Mouse (Mus musculus): Measurements from ENCODE around the gene Wdr90. TPM values are rescaled to one million over a fixed set of nuclear protein-coding genes. Genes with fewer than 3 reads are reported as not detected.

Gene Wdr90
- polyA plus RNA-seq, 3 experiments from 2014 or later = 3.3 to 7.0 (median 6.8) TPM

DNA sequence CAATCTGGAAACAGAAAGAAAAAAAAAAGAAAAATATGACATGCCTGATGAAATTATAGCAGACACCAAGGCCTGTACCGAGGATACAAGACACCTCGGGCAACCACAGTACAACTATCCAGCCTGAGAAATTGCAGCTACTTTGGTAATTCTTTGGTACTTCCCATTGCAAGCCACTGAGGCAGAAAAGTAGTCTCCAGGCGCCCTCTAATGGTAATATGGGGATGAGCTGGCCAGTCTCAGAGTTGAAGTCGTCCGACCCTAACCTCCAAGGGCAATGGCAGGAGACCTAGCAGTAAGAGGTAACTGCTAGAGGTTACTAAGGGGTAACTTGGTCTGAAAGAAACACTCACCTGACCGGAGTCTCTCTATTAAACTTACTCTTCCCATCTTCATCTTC, 60.3 kb downstream of the Wdr90 start:
- ATAC-seq = peak; percentile 74

DNA sequence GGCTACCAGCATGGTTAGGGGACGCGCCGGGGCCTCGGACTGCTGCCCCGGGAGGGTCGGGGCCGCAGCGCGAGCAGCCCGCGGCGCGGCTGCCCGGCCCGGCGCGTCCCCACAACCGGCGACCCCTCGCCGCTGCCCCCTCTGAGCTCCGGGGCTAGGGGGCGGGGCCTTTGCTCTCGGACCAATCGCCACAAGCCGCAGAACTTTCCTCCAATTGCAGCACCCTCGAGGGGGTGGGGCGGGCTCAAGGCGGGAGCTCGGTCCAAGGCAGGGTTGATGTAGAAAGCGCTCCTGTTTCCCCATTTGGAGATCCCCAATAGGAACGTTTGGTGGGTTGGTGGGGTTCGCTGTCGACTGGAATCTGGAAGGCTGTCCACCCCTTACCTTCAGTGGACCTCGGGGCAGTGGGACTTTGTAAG, 64.3 kb downstream of the Wdr90 start, which contains the start of gene Metrn:
TSS of gene Metrn (minus strand) at position 186 of the 419 bp plus-strand sequence.
- peak; percentile 53 for ATAC-seq

DNA sequence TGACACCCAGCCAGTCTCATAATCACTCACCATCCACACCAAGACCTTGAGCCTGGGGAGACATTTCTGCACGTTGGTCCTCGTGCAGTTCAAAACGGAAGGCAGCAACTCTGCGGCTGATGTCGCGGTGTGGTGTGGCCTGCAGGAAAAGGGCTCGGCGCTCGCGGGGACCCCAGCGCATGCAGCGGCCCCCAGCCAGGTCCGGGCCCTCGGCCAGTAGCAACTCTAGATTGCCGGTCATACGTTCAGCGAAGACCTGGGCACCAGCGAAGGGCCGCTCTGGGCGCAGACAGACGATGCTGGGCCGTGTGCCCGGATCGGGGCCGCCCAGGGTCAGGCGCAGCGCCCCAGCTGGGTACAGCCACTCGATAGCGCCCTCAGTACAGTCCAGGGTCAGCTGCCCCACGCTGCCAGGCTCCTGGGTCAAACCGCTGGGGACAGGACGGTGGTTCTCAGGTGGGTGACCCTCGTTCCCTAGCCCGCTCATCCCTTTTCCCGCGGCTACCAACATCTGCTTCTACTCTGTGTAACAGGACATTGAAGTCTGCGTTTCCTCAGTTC, 65.0 kb downstream of the Wdr90 start:
- ATAC-seq = no peak

DNA sequence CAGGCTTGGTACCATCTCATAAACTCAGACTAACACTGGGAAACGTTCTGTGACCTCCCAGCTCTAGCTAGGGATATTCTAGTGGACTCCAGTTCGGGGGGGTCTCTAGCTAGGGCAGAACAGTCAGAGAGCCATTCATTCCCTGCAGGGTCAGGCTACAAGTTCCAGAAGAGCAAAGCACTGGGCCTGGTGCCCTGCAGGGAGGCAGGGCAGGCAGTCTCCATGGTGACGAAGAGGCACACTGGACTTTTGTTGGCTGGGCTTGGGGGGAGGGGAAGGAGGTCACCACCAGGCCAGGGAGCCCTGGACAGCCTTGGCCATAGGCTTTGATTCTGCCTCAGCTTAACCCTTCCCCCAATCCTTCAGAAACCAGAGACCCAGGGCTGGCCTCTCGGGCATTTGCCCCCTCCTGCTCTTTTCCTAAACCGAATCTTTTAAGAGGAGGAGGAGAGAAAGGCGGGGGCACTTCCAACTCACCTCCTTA, 65.7 kb downstream of the Wdr90 start, which contains the start of gene AC134908.4:
TSS of gene AC134908.4 (minus strand) at position 51 of the 484 bp plus-strand sequence.
- no peak for ATAC-seq

DNA sequence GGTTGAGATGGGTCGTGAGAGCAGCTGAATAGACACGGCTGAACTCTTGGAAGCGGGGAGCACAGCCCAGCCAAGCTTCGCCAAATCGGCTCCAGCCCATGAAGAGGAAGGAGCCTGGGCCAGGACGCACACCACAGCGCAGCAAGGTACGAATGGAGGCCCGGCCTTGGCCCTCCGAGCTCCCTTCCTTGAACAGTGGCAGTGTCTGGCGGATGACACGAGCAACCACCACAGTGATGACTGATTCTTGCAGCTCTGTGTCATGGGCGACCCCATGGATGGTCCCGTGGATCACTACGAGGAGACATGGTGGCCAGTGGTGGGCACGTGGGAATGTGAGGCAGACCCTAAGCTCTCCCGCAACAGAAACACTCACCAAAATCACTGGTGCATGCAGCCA, 66.3 kb downstream of the Wdr90 start:
- ATAC-seq = no peak

Other genes starting within 250 kb of the Wdr90 start
- not detected for gene Gng13, start 144.3 kb downstream of the Wdr90 start, polyA plus RNA-seq (2017; shearing (Covaris generic))
- 10 to 100 TPM in 1 of 3 experiments, 1 to 10 TPM in 2; 1.4 to 12.9 (median 3.9) TPM for gene Chtf18, start 134.1 kb downstream of the Wdr90 start, polyA plus RNA-seq (2017; shearing (Covaris generic))
- 10 to 100 TPM in 2 of 3 experiments, 1 to 10 TPM in 1; 8.6 to 12.5 (median 11.2) TPM for gene Rpusd1, start 133.8 kb downstream of the Wdr90 start, polyA plus RNA-seq (2017; shearing (Covaris generic))
- not detected for gene Mslnl, start 125.5 kb downstream of the Wdr90 start, polyA plus RNA-seq (2017; shearing (Covaris generic))
- gene Msln, start 107.1 kb downstream of the Wdr90 start, polyA plus RNA-seq (2017; shearing (Covaris generic)) = not detected
- gene Narfl, start 87.7 kb downstream of the Wdr90 start, polyA plus RNA-seq (2017; shearing (Covaris generic)) = 10 to 100 TPM; 16.4 to 18.4 (median 17.0) TPM
- 10 to 100 TPM; 23.1 to 41.8 (median 31.1) TPM for gene Haghl, start 75.8 kb downstream of the Wdr90 start, polyA plus RNA-seq (2017; shearing (Covaris generic))
- gene Ccdc78, start 74.9 kb downstream of the Wdr90 start, polyA plus RNA-seq (2017; shearing (Covaris generic)) = under 1 TPM in 2 of 3 experiments, not detected in 1; 0.50 to 0.75 TPM
- 100 to 1,000 TPM; 158 to 288 (median 193) TPM for gene Fam173a, start 68.6 kb downstream of the Wdr90 start, polyA plus RNA-seq (2017; shearing (Covaris generic))
- gene AC134908.4, start 65.8 kb downstream of the Wdr90 start, polyA plus RNA-seq (2017; shearing (Covaris generic)) = not detected
- 1 to 10 TPM; 3.3 to 5.7 (median 5.6) TPM for gene Metrn, start 64.4 kb downstream of the Wdr90 start, polyA plus RNA-seq (2017; shearing (Covaris generic))
- not detected for gene Fbxl16, start 52.4 kb downstream of the Wdr90 start, polyA plus RNA-seq (2017; shearing (Covaris generic))
- gene Wdr24, start 37.9 kb downstream of the Wdr90 start, polyA plus RNA-seq (2017; shearing (Covaris generic)) = 10 to 100 TPM; 13.8 to 23.4 (median 19.3) TPM
- 10 to 100 TPM; 12.5 to 26.2 (median 23.9) TPM for gene Jmjd8, start 32.6 kb downstream of the Wdr90 start, polyA plus RNA-seq (2017; shearing (Covaris generic))
- 10 to 100 TPM; 60.7 to 79.7 (median 78.2) TPM for gene Stub1, start 28.1 kb downstream of the Wdr90 start, polyA plus RNA-seq (2017; shearing (Covaris generic))
- gene Rhbdl1, start 24.2 kb downstream of the Wdr90 start, polyA plus RNA-seq (2017; shearing (Covaris generic)) = 1 to 10 TPM in 1 of 3 experiments, not detected in 2; 1.7 TPM
- 1 to 10 TPM in 1 of 3 experiments, under 1 TPM in 2; 0.26 to 1.1 (median 0.67) TPM for gene Gm20683, start 19.7 kb downstream of the Wdr90 start, polyA plus RNA-seq (2017; shearing (Covaris generic))
- 10 to 100 TPM; 21.2 to 32.3 (median 23.4) TPM for gene Rhot2, start 16.6 kb downstream of the Wdr90 start, polyA plus RNA-seq (2017; shearing (Covaris generic))
- 1 to 10 TPM; 2.5 to 3.9 (median 3.5) TPM for gene Mcrip2, start 7.3 kb upstream of the Wdr90 start, polyA plus RNA-seq (2017; shearing (Covaris generic))
- 100 to 1,000 TPM in 1 of 3 experiments, 10 to 100 TPM in 2; 91.1 to 121 (median 98.2) TPM for gene Mettl26, start 13.6 kb upstream of the Wdr90 start, polyA plus RNA-seq (2017; shearing (Covaris generic))
- gene Wfikkn1, start 19.4 kb upstream of the Wdr90 start, polyA plus RNA-seq (2017; shearing (Covaris generic)) = 1 to 10 TPM in 2 of 3 experiments, under 1 TPM in 1; 0.93 to 1.9 (median 1.4) TPM
- 1 to 10 TPM; 6.0 to 7.9 (median 7.5) TPM for gene Rab40c, start 58.2 kb upstream of the Wdr90 start, polyA plus RNA-seq (2017; shearing (Covaris generic))
- gene Pigq, start 83.4 kb upstream of the Wdr90 start, polyA plus RNA-seq (2017; shearing (Covaris generic)) = 10 to 100 TPM; 22.0 to 28.6 (median 27.4) TPM
- not detected for gene Nhlrc4, start 83.5 kb upstream of the Wdr90 start, polyA plus RNA-seq (2017; shearing (Covaris generic))
- not detected for gene A930017K11Rik, start 91.1 kb upstream of the Wdr90 start, polyA plus RNA-seq (2017; shearing (Covaris generic))
- gene Capn15, start 124.3 kb upstream of the Wdr90 start, polyA plus RNA-seq (2017; shearing (Covaris generic)) = 1 to 10 TPM; 5.6 to 6.0 (median 5.7) TPM
- gene Rab11fip3, start 208.1 kb upstream of the Wdr90 start, polyA plus RNA-seq (2017; shearing (Covaris generic)) = 1 to 10 TPM; 1.6 to 3.0 (median 2.7) TPM
- 10 to 100 TPM; 14.2 to 26.5 (median 21.7) TPM for gene Decr2, start 228.8 kb upstream of the Wdr90 start, polyA plus RNA-seq (2017; shearing (Covaris generic))
- 1 to 10 TPM in 1 of 3 experiments, under 1 TPM in 2; 0.39 to 1.0 (median 0.52) TPM for gene Nme4, start 234.1 kb upstream of the Wdr90 start, polyA plus RNA-seq (2017; shearing (Covaris generic))